Mouse (Mus musculus): ENCODE measurements around the gene Baz2b.
A peak's percentile ranks its signal among the peaks of the same experiment; 100 is the strongest.

The Baz2b gene

GRCm38 (mm10) chr2:59997479-59998228 lies 212.0 kb downstream of the Baz2b start:
- DNase-seq: no peak

GRCm38 (mm10) chr2:59996911-59997310 lies 212.7 kb downstream of the Baz2b start:
- DNase-seq: no peak

- no peak for DNase-seq
These were observed 216.5 kb downstream of the Baz2b start for GRCm38 (mm10) chr2:59993190-59993535.

- no peak for DNase-seq
These were observed 217.0 kb downstream of the Baz2b start for GRCm38 (mm10) chr2:59992488-59993189.

GRCm38 (mm10) chr2:59991775-59992174 lies 217.9 kb downstream of the Baz2b start:
- no peak for DNase-seq

- DNase-seq: no peak
These were observed 222.1 kb downstream of the Baz2b start for GRCm38 (mm10) chr2:59987521-59987920.

GRCm38 (mm10) chr2:59979488-59980220 lies 230.0 kb downstream of the Baz2b start:
- no peak for DNase-seq

GRCm38 (mm10) chr2:59976680-59977079 lies 233.0 kb downstream of the Baz2b start:
- DNase-seq: no peak

GRCm38 (mm10) chr2:59975772-59976171 lies 233.9 kb downstream of the Baz2b start:
- DNase-seq: no peak

- DNase-seq: no peak
These were observed 235.7 kb downstream of the Baz2b start for GRCm38 (mm10) chr2:59973962-59974361.

GRCm38 (mm10) chr2:59973104-59973641 lies 236.5 kb downstream of the Baz2b start:
- no peak for DNase-seq

- no peak for DNase-seq
These were observed 239.1 kb downstream of the Baz2b start for GRCm38 (mm10) chr2:59970511-59970910.

GRCm38 (mm10) chr2:59969099-59969498 lies 240.5 kb downstream of the Baz2b start:
- DNase-seq: no peak

- DNase-seq: no peak
These were observed 241.0 kb downstream of the Baz2b start for GRCm38 (mm10) chr2:59968593-59968992.

GRCm38 (mm10) chr2:59966454-59966853 lies 243.2 kb downstream of the Baz2b start:
- DNase-seq: no peak

- DNase-seq: no peak
These were observed 246.6 kb downstream of the Baz2b start for GRCm38 (mm10) chr2:59963011-59963410.

GRCm38 (mm10) chr2:59962579-59962978 lies 247.1 kb downstream of the Baz2b start:
- no peak for DNase-seq

- DNase-seq: no peak
These were observed 249.2 kb downstream of the Baz2b start for GRCm38 (mm10) chr2:59960495-59960772.

- DNase-seq: no peak
These were observed 249.8 kb downstream of the Baz2b start for GRCm38 (mm10) chr2:59959668-59960494.

- peak; percentile 22 to 30 for DNase-seq
These were observed 251.1 kb downstream of the Baz2b start for GRCm38 (mm10) chr2:59958543-59958942.

GRCm38 (mm10) chr2:59955916-59956315 lies 253.7 kb downstream of the Baz2b start:
- no peak for DNase-seq

GRCm38 (mm10) chr2:59954791-59955190 lies 254.8 kb downstream of the Baz2b start:
- no peak for DNase-seq

Data from cerebellum, adult 18-20 months (tissue).